Mouse (Mus musculus): ENCODE measurements around the gene Birc6. TPM values are rescaled to one million over a fixed set of nuclear protein-coding genes. Genes with fewer than 3 reads are reported as not detected.
A peak's percentile ranks its signal among the peaks of the same experiment; 100 is the strongest.
"Not testable (repeated sequence)": the region's sequence is repeated elsewhere in the genome, so short reads cannot be mapped to it uniquely, and the experiment has no call there.

Birc6 gene
- polyA plus RNA-seq, 1 experiment from 2014 or later, result 83.5 TPM

DNA sequence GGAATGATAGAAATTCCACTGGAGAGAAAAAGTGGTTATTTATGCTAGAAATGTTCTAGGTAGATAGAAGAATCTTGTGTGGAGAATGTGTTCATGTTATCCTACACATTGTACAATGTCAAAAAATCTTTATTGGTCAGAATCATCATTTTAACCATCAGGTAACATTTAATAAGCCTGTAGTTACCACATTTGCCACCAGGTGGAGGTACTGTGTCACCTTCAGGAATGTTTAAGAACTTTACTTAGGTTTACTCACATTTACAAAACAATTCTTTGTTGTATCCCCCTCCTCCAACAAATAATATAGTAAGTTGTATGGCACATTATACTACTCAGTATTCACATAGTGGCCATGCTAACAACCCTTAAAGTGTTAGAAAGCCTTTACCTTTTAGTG lies 145.2 kb downstream of the Birc6 start:
- H3K36me3 ChIP-seq (ENCODE audit: control insufficient read depth, insufficient read depth, low read length), result peaks cover 15% of the 10 kb centered on the region
- H3K4me3 ChIP-seq (ENCODE audit: low read depth, low read length), result no peak overlapping the region
- H3K9ac ChIP-seq (ENCODE audit: low read length), result no peak overlapping the region
- no peak overlapping the region for H3K4me2 ChIP-seq
- no peak overlapping the region for H3K27ac ChIP-seq (ENCODE audit: low read depth, low read length)
- no peaks in the 10 kb centered on the region for H3K9me3 ChIP-seq (ENCODE audit: control insufficient read depth, low read length)
- ATAC-seq (ENCODE audit: low FRiP score) (no peak), DNase-seq (ENCODE audit: low spot score, missing footprints) (peak; percentile 91)
- no peaks in the 10 kb centered on the region for H3K4me1 ChIP-seq (ENCODE audit: control insufficient read depth, insufficient read depth, low read length)
- no peaks in the 10 kb centered on the region for H3K27me3 ChIP-seq (ENCODE audit: control insufficient read depth, insufficient read depth, low read length)

DNA sequence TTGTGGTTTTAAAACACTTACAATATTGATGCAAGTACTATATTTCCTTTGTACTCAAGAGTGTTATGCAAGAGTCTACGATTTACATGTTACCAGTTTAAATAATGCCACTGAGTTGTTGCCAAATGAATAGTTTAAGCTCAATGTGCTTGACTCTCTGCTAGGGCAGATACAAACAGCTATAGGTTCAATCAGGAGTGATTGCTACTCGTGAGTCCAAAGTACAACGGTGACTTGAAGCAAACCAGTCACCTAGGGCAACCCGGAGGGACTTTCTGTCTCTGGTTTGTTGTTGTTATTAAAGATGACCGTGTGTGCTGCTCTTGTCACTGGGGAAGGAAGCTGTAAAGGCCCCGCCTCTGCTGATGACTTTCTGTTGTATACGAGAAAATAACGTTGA lies 150.0 kb downstream of the Birc6 start:
- DNase-seq (ENCODE audit: low spot score, missing footprints), result no peak
- Histone ChIP-seq H3K9me3 (ENCODE audit: control insufficient read depth, low read length) (no peaks in the 10 kb centered on the region), H3K27ac (ENCODE audit: low read depth, low read length) (no peak overlapping the region), H3K4me1 (ENCODE audit: control insufficient read depth, insufficient read depth, low read length) (no peaks in the 10 kb centered on the region), H3K4me2 (no peak overlapping the region), H3K4me3 (ENCODE audit: low read depth, low read length) (no peak overlapping the region), H3K27me3 (ENCODE audit: control insufficient read depth, insufficient read depth, low read length) (no peaks in the 10 kb centered on the region), H3K36me3 (ENCODE audit: control insufficient read depth, insufficient read depth, low read length) (peaks cover 3% of the 10 kb centered on the region), H3K9ac (ENCODE audit: low read length) (no peak overlapping the region)
- ATAC-seq (ENCODE audit: low FRiP score), result no peak
- 92% methylated on average over 8 of the region's 8 CpGs for WGBS

DNA sequence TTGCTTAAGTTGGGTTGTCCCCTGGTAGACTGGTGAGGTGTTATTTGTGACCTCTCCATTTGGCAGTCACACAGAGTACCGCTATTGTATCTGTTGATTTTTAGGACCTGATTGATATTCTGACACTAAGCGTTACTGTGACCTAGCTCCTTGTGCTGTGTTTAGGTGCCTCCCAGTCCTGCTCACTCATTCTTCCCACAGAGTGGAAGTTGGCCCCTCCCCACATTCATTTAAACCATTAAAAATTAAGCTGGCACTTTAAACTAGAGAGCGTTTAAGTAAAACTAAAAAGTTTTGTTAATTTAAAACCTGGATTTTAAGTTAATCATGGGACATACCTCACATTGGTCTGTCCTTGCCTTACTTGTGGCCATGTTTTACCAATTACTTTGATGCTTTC lies 156.8 kb downstream of the Birc6 start:
- WGBS, result 92% methylated on average over 3 of the region's 3 CpGs
- H3K27ac ChIP-seq (ENCODE audit: low read depth, low read length), result no peak overlapping the region
- no peak overlapping the region for H3K9ac ChIP-seq (ENCODE audit: low read length)
- H3K36me3 ChIP-seq (ENCODE audit: control insufficient read depth, insufficient read depth, low read length), result no peaks in the 10 kb centered on the region
- H3K9me3 ChIP-seq (ENCODE audit: control insufficient read depth, low read length), result no peaks in the 10 kb centered on the region
- H3K27me3 ChIP-seq (ENCODE audit: control insufficient read depth, insufficient read depth, low read length), result no peaks in the 10 kb centered on the region
- no peak overlapping the region for H3K4me3 ChIP-seq (ENCODE audit: low read depth, low read length)
- no peak for DNase-seq (ENCODE audit: low spot score, missing footprints)
- no peak for ATAC-seq (ENCODE audit: low FRiP score)
- no peak overlapping the region for H3K4me2 ChIP-seq
- no peaks in the 10 kb centered on the region for H3K4me1 ChIP-seq (ENCODE audit: control insufficient read depth, insufficient read depth, low read length)

- Histone ChIP-seq H3K4me3 (ENCODE audit: low read depth, low read length) (no peak overlapping the region), H3K27ac (ENCODE audit: low read depth, low read length) (no peak overlapping the region), H3K9ac (ENCODE audit: low read length) (no peak overlapping the region), H3K27me3 (ENCODE audit: control insufficient read depth, insufficient read depth, low read length) (no peaks in the 10 kb centered on the region), H3K9me3 (ENCODE audit: control insufficient read depth, low read length) (no peaks in the 10 kb centered on the region), H3K4me2 (no peak overlapping the region), H3K4me1 (ENCODE audit: control insufficient read depth, insufficient read depth, low read length) (no peaks in the 10 kb centered on the region), H3K36me3 (ENCODE audit: control insufficient read depth, insufficient read depth, low read length) (peaks cover 13% of the 10 kb centered on the region; the same call in 1 of the 2 replicates)
- ATAC-seq (ENCODE audit: low FRiP score) (no peak), DNase-seq (ENCODE audit: low spot score, missing footprints) (no peak)
- 94% methylated on average over 2 of the region's 2 CpGs for WGBS
Observed at GRCm38 (mm10) chr17:74688555-74688954, 160.5 kb downstream of the Birc6 start.

DNA sequence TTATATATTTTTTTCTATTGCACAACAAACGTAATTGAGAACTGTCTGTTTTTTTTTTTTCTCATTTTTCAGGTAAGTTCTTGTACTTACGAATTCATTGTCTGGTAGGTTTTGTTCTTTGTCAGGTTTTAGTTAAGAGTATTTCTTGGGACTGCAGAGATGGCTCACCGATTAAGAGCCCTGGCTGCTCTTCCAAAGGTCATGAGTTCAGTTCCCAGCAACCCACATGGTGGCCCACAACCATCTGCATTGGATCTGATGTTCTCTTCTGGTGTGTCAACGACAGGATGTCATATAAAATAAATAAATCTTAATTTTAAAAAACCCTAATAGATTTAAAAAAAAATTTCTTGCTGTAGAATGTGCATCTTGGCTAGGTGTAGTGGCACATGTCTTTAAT lies 161.3 kb downstream of the Birc6 start:
- Histone ChIP-seq H3K4me2 (no peak overlapping the region), H3K9ac (ENCODE audit: low read length) (no peak overlapping the region), H3K36me3 (ENCODE audit: control insufficient read depth, insufficient read depth, low read length) (peaks cover 13% of the 10 kb centered on the region; the same call in 1 of the 2 replicates), H3K27ac (ENCODE audit: low read depth, low read length) (no peak overlapping the region), H3K9me3 (ENCODE audit: control insufficient read depth, low read length) (no peaks in the 10 kb centered on the region), H3K27me3 (ENCODE audit: control insufficient read depth, insufficient read depth, low read length) (no peaks in the 10 kb centered on the region), H3K4me1 (ENCODE audit: control insufficient read depth, insufficient read depth, low read length) (no peaks in the 10 kb centered on the region), H3K4me3 (ENCODE audit: low read depth, low read length) (no peak overlapping the region)
- WGBS, result 93% methylated on average over 4 of the region's 4 CpGs
- DNase-seq (ENCODE audit: low spot score, missing footprints), result no peak
- no peak for ATAC-seq (ENCODE audit: low FRiP score)

GRCm38 (mm10) chr17:74701661-74702060 lies 173.6 kb downstream of the Birc6 start:
- not testable (repeated sequence) for H3K4me3 ChIP-seq (ENCODE audit: low read depth, low read length); H3K4me2 ChIP-seq; H3K27ac ChIP-seq (ENCODE audit: low read depth, low read length); ATAC-seq (ENCODE audit: low FRiP score); H3K4me1 ChIP-seq (ENCODE audit: control insufficient read depth, insufficient read depth, low read length); H3K9ac ChIP-seq (ENCODE audit: low read length); H3K36me3 ChIP-seq (ENCODE audit: control insufficient read depth, insufficient read depth, low read length); H3K27me3 ChIP-seq (ENCODE audit: control insufficient read depth, insufficient read depth, low read length); H3K9me3 ChIP-seq (ENCODE audit: control insufficient read depth, low read length)
- WGBS, result 100% methylated on average over 2 of the region's 2 CpGs
- DNase-seq (ENCODE audit: low spot score, missing footprints), result peak; percentile 70

GRCm38 (mm10) chr17:74705480-74705879 lies 177.4 kb downstream of the Birc6 start:
- Histone ChIP-seq H3K9me3 (ENCODE audit: control insufficient read depth, low read length) (no peaks in the 10 kb centered on the region), H3K4me2 (no peak overlapping the region), H3K4me1 (ENCODE audit: control insufficient read depth, insufficient read depth, low read length) (no peaks in the 10 kb centered on the region), H3K27me3 (ENCODE audit: control insufficient read depth, insufficient read depth, low read length) (no peaks in the 10 kb centered on the region), H3K36me3 (ENCODE audit: control insufficient read depth, insufficient read depth, low read length) (0 out of 2 replicates have a peak, but pooled peaks cover 3% of the 10 kb centered on the region), H3K4me3 (ENCODE audit: low read depth, low read length) (no peak overlapping the region), H3K27ac (ENCODE audit: low read depth, low read length) (no peak overlapping the region), H3K9ac (ENCODE audit: low read length) (no peak overlapping the region)
- WGBS, result 82% methylated on average over 5 of the region's 5 CpGs
- ATAC-seq (ENCODE audit: low FRiP score), result no peak
- peak; percentile 77 for DNase-seq (ENCODE audit: low spot score, missing footprints)

DNA sequence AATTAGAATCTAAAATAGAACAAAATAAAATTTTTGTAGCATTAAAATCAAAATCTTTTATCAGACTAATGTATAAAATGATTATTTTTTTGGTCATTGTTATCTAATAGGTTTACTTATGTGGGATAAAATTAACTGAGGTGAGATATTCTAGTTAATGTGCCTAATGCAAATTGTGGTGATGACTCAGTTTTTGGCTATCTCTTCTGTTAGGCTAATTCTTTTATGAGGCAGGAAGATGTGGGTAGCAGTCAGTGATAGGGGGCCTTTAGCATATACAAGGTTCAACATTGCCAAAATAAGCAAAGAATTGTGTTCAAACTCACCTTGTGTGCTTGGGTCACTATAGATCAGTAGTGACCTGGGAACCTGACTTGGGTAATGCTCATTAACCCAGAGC lies 178.5 kb downstream of the Birc6 start:
- no peak overlapping the region for H3K27ac ChIP-seq (ENCODE audit: low read depth, low read length)
- H3K4me2 ChIP-seq, result no peak overlapping the region
- ATAC-seq (ENCODE audit: low FRiP score), result no peak
- no peak overlapping the region for H3K4me3 ChIP-seq (ENCODE audit: low read depth, low read length)
- no peaks in the 10 kb centered on the region for H3K9me3 ChIP-seq (ENCODE audit: control insufficient read depth, low read length)
- no peak for DNase-seq (ENCODE audit: low spot score, missing footprints)
- 0 out of 2 replicates have a peak, but pooled peaks cover 3% of the 10 kb centered on the region for H3K36me3 ChIP-seq (ENCODE audit: control insufficient read depth, insufficient read depth, low read length)
- no peaks in the 10 kb centered on the region for H3K27me3 ChIP-seq (ENCODE audit: control insufficient read depth, insufficient read depth, low read length)
- H3K9ac ChIP-seq (ENCODE audit: low read length), result no peak overlapping the region
- H3K4me1 ChIP-seq (ENCODE audit: control insufficient read depth, insufficient read depth, low read length), result no peaks in the 10 kb centered on the region

GRCm38 (mm10) chr17:74707637-74708152 lies 179.6 kb downstream of the Birc6 start:
- ATAC-seq (ENCODE audit: low FRiP score) (no peak), DNase-seq (ENCODE audit: low spot score, missing footprints) (no peak)
- H3K9me3 ChIP-seq (ENCODE audit: control insufficient read depth, low read length), result no peaks in the 10 kb centered on the region
- no peak overlapping the region for H3K9ac ChIP-seq (ENCODE audit: low read length)
- H3K36me3 ChIP-seq (ENCODE audit: control insufficient read depth, insufficient read depth, low read length), result no peaks in the 10 kb centered on the region
- H3K27ac ChIP-seq (ENCODE audit: low read depth, low read length), result no peak overlapping the region
- 88% methylated on average over 7 of the region's 7 CpGs for WGBS
- H3K4me3 ChIP-seq (ENCODE audit: low read depth, low read length), result no peak overlapping the region
- no peaks in the 10 kb centered on the region for H3K27me3 ChIP-seq (ENCODE audit: control insufficient read depth, insufficient read depth, low read length)
- no peak overlapping the region for H3K4me2 ChIP-seq
- no peaks in the 10 kb centered on the region for H3K4me1 ChIP-seq (ENCODE audit: control insufficient read depth, insufficient read depth, low read length)

DNA sequence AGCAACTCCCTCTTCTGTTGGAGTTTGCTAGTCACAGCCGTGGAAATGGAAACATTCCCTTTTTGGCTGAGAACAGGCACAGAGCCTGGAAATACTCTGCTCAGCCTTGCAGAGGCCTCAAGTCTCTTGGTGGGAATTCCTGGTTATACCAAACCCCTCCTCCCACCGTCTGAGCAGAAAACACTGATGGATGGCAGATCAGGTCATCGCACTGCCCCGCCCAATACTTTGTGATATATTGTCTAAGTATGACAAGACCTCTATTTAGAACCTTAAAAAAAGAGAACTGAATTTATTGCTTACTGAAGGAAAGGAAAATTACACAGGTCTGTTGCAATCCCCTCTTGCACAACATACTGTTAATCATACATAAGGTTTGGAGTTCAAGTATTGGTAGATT lies 182.6 kb downstream of the Birc6 start:
- no peaks in the 10 kb centered on the region for H3K36me3 ChIP-seq (ENCODE audit: control insufficient read depth, insufficient read depth, low read length)
- no peaks in the 10 kb centered on the region for H3K4me1 ChIP-seq (ENCODE audit: control insufficient read depth, insufficient read depth, low read length)
- no peak for ATAC-seq (ENCODE audit: low FRiP score)
- no peak overlapping the region for H3K27ac ChIP-seq (ENCODE audit: low read depth, low read length)
- WGBS, result 75% methylated on average over 4 of the region's 4 CpGs
- no peak overlapping the region for H3K9ac ChIP-seq (ENCODE audit: low read length)
- H3K9me3 ChIP-seq (ENCODE audit: control insufficient read depth, low read length), result no peaks in the 10 kb centered on the region
- no peaks in the 10 kb centered on the region for H3K27me3 ChIP-seq (ENCODE audit: control insufficient read depth, insufficient read depth, low read length)
- no peak overlapping the region for H3K4me3 ChIP-seq (ENCODE audit: low read depth, low read length)
- DNase-seq (ENCODE audit: low spot score, missing footprints), result no peak
- no peak overlapping the region for H3K4me2 ChIP-seq

All from midbrain, embryonic 11.5 days (tissue).